Mouse (Mus musculus) lung, postnatal 0 days (tissue): ENCODE results near the gene Tmem185b.

Experiments
- CTCF ChIP-seq: IDR thresholded peaks from 2 replicates; pipeline ENCODE4 v1.5.1; 2016; ENCODE audit warnings: antibody characterized with exemption, mild to moderate bottlenecking
- EP300 ChIP-seq: IDR thresholded peaks from 2 replicates; pipeline ENCODE4 v1.6.1; 2016; ENCODE audit warnings: antibody characterized with exemption, mild to moderate bottlenecking, control low read depth

- TF ChIP-seq CTCF (peak; percentile 65), EP300 (no peak)
Measured at GRCm38 (mm10) chr1:119482891-119483290, 43.1 kb upstream of the Tmem185b start.
